Mouse (Mus musculus): ENCODE results near the gene Mtcl1. TPM values are rescaled to one million over a fixed set of nuclear protein-coding genes. Genes with fewer than 3 reads are reported as not detected.
A peak's percentile ranks its signal among the peaks of the same experiment; 100 is the strongest.

Gene Mtcl1
- polyA plus RNA-seq, 1 experiment from 2014 or later, result 1.1 TPM

DNA sequence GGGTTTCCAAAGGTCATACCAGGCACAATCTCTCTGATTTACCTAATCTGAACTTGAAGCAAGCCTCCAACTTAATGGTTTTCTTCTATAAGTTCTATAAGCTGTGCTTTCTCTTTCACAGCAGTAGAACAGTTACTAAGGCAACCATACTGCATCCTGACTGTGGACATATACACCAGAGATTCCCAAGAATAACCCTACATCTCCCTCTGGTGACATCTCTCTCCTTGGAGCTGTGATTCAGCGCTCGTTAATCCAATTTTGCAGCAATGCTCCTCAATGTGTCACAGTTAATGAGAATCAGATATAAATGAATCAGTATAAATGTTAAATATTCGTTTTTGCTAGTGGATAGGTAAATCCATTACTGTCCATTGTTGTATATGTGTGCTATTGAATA lies 131.5 kb downstream of the Mtcl1 start:
- WGBS, result 90% methylated on average over 3 of the region's 3 CpGs
- no peaks in the 10 kb centered on the region for H3K27me3 ChIP-seq (ENCODE audit: control insufficient read depth, insufficient read depth, low read length)
- ATAC-seq (ENCODE audit: insufficient number of reproducible peaks, insufficient read depth, low FRiP score, low read depth), result no peak

DNA sequence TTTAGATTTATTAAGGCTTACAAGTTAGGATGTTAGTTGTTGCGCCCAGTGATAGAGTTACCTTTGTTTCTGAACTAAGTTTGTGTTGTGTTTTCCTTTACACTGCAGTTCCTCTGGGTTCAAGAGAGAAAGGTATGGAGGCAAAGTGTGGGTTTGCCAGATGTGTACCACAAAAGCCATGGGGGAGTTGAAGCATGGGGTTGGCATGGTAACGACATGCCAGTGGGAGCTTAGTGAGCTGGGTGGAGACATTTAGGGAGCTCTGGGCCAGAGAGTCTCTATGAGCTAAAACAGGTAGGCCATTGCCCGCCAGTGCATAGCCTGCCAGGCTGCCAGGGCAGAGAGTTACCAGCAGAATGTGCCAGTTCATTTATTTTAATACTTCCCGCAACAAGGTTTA lies 132.0 kb downstream of the Mtcl1 start:
- no peak overlapping the region for H3K9ac ChIP-seq (ENCODE audit: low read length)
- H3K36me3 ChIP-seq (ENCODE audit: control insufficient read depth, insufficient read depth, low read length), result no peaks in the 10 kb centered on the region
- no peak for ATAC-seq (ENCODE audit: insufficient number of reproducible peaks, insufficient read depth, low FRiP score, low read depth)
- H3K4me2 ChIP-seq (ENCODE audit: low read length), result no peak overlapping the region
- WGBS, result 93% methylated on average over 4 of the region's 4 CpGs
- H3K4me1 ChIP-seq (ENCODE audit: control insufficient read depth in 2 of 2, insufficient read depth in 2 of 2, low read length in 2 of 2), result peaks cover 8 to 18% of the 10 kb centered on the region in 2 experiments
- H3K27me3 ChIP-seq (ENCODE audit: control insufficient read depth, insufficient read depth, low read length), result no peaks in the 10 kb centered on the region
- no peak overlapping the region for H3K27ac ChIP-seq (replicated peaks in 1 of 2; ENCODE audit: control insufficient read depth in 1 of 2, insufficient read depth in 1 of 2, low read depth in 2 of 2, low read length in 2 of 2)
- H3K9me3 ChIP-seq (ENCODE audit: control insufficient read depth, low read length), result no peaks in the 10 kb centered on the region
- no peak overlapping the region for H3K4me3 ChIP-seq (ENCODE audit: control insufficient read depth in 1 of 2, insufficient read depth in 1 of 2, low read depth in 1 of 2, low read length in 2 of 2)

More for the DNA sequence above, 131.5 kb downstream of the Mtcl1 start:
- Histone ChIP-seq H3K9ac (ENCODE audit: low read length) (no peak overlapping the region), H3K4me2 (ENCODE audit: low read length) (no peak overlapping the region), H3K4me3 (ENCODE audit: control insufficient read depth in 1 of 2, insufficient read depth in 1 of 2, low read depth in 1 of 2, low read length in 2 of 2) (no peak overlapping the region), H3K36me3 (ENCODE audit: control insufficient read depth, insufficient read depth, low read length) (no peaks in the 10 kb centered on the region), H3K4me1 (ENCODE audit: control insufficient read depth in 2 of 2, insufficient read depth in 2 of 2, low read length in 2 of 2) (peaks cover 10 to 21% of the 10 kb centered on the region in 2 experiments), H3K27ac (replicated peaks in 1 of 2; ENCODE audit: control insufficient read depth in 1 of 2, insufficient read depth in 1 of 2, low read depth in 2 of 2, low read length in 2 of 2) (no peak overlapping the region), H3K9me3 (ENCODE audit: control insufficient read depth, low read length) (no peaks in the 10 kb centered on the region)

DNA sequence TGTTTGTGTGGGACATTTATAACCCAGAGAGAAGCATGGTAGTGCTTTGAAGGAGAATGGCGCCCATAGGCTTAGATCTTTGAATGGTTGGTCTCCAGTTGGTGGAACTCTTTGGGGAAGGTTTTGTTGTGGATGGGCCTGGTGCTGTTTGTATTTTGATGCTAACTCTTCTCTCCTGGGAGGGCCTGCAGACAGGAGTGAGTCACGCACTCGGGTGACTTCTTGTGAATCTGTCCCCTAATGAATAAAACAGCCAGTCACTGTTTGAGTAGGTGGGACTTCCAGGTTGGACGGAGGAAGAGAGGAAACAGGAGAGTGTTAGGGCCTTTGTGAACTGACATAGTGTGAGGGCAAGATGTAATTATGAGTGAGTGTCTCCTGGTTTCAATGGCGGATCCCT lies 132.4 kb downstream of the Mtcl1 start:
- Histone ChIP-seq H3K4me1 (ENCODE audit: control insufficient read depth in 2 of 2, insufficient read depth in 2 of 2, low read length in 2 of 2) (peaks cover 8 to 18% of the 10 kb centered on the region in 2 experiments), H3K4me3 (ENCODE audit: control insufficient read depth in 1 of 2, insufficient read depth in 1 of 2, low read depth in 1 of 2, low read length in 2 of 2) (no peak overlapping the region), H3K9me3 (ENCODE audit: control insufficient read depth, low read length) (no peaks in the 10 kb centered on the region), H3K36me3 (ENCODE audit: control insufficient read depth, insufficient read depth, low read length) (no peaks in the 10 kb centered on the region), H3K9ac (ENCODE audit: low read length) (no peak overlapping the region), H3K4me2 (ENCODE audit: low read length) (no peak overlapping the region), H3K27ac (replicated peaks in 1 of 2; ENCODE audit: control insufficient read depth in 1 of 2, insufficient read depth in 1 of 2, low read depth in 2 of 2, low read length in 2 of 2) (no peak overlapping the region), H3K27me3 (ENCODE audit: control insufficient read depth, insufficient read depth, low read length) (no peaks in the 10 kb centered on the region)
- ATAC-seq (ENCODE audit: insufficient number of reproducible peaks, insufficient read depth, low FRiP score, low read depth), result no peak
- WGBS, result 91% methylated on average over 5 of the region's 5 CpGs

DNA sequence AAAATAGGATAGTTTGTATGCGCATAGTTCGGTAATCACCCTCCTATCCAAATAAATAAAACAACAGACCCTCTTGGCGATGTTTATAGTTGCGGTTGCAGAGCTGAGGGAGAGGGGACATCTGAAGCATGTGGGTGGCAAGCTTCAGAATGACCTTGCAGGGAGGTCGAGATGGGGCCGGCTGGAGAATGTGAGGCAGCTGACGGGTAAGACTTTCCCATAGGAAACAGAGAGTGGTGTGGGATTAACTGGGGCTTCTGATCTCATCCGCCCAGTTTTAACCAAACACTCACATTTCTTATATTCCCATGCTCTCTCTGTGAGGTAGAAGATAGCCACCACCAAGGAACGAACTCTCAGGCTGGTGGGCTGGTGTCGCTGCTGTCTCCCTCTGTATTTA lies 134.1 kb downstream of the Mtcl1 start:
- peaks cover 6 to 13% of the 10 kb centered on the region in 2 experiments for H3K4me1 ChIP-seq (ENCODE audit: control insufficient read depth in 2 of 2, insufficient read depth in 2 of 2, low read length in 2 of 2)
- ATAC-seq (ENCODE audit: insufficient number of reproducible peaks, insufficient read depth, low FRiP score, low read depth), result no peak
- peak overlapping the region; percentile 31; the same call in 1 of the 2 replicates for H3K9ac ChIP-seq (ENCODE audit: low read length)

DNA sequence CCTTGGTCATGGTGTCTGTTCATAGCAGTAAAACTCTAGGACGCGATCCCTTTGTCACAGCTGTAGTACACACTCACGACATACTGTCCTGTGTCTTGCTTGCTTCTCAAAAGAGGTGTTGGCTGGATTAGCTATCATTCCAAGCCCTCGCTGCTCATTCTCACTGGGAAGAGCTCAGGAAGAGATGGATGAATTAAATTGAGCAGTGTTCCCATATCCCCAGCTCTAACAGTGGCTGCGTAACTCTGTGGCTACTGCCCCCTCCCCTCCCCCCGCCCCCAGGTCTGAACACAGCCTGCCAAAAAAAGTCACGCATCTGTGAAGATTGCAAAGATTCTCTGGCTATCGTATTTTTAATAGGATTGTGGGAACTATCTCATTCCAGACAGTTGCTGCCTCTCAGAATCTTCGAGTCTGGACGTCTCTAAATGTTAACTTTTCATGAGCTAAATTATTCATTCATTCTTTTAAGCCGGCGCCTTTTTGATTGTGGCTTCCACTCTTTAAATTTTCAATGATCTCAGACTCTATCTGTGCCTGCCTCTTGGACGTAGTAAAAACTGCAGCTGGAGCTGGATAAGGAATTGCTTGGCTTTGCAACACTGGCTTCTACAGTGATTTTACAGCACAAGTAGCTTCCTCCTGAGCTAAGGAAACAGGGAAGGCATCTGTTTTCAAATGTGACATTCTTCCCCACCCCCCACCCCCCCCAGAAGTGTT lies 134.8 kb downstream of the Mtcl1 start:
- no peak for ATAC-seq (ENCODE audit: insufficient number of reproducible peaks, insufficient read depth, low FRiP score, low read depth)
- Histone ChIP-seq H3K27ac (replicated peaks in 1 of 2; ENCODE audit: control insufficient read depth in 1 of 2, insufficient read depth in 1 of 2, low read depth in 2 of 2, low read length in 2 of 2) (no peak overlapping the region), H3K27me3 (ENCODE audit: control insufficient read depth, insufficient read depth, low read length) (no peaks in the 10 kb centered on the region), H3K9ac (ENCODE audit: low read length) (no peak overlapping the region), H3K4me2 (ENCODE audit: low read length) (0 out of 2 replicates have a peak overlapping the region, but pooled peaks have one; percentile 2), H3K36me3 (ENCODE audit: control insufficient read depth, insufficient read depth, low read length) (no peaks in the 10 kb centered on the region), H3K4me1 (ENCODE audit: control insufficient read depth in 2 of 2, insufficient read depth in 2 of 2, low read length in 2 of 2) (peaks cover 6 to 13% of the 10 kb centered on the region in 2 experiments), H3K4me3 (ENCODE audit: control insufficient read depth in 1 of 2, insufficient read depth in 1 of 2, low read depth in 1 of 2, low read length in 2 of 2) (no peak overlapping the region), H3K9me3 (ENCODE audit: control insufficient read depth, low read length) (no peaks in the 10 kb centered on the region)
- 59% methylated on average over 13 of the region's 13 CpGs for WGBS

More for the DNA sequence above, 134.1 kb downstream of the Mtcl1 start:
- peak overlapping the region in 1 of 2 experiments; percentile 27; a peak in 1 of 4 replicates for H3K27ac ChIP-seq (replicated peaks in 1 of 2; ENCODE audit: control insufficient read depth in 1 of 2, insufficient read depth in 1 of 2, low read depth in 2 of 2, low read length in 2 of 2)
- WGBS, result 5% methylated on average over 10 of the region's 10 CpGs
- H3K4me2 ChIP-seq (ENCODE audit: low read length), result peak overlapping the region; percentile 26
- no peaks in the 10 kb centered on the region for H3K36me3 ChIP-seq (ENCODE audit: control insufficient read depth, insufficient read depth, low read length)
- H3K27me3 ChIP-seq (ENCODE audit: control insufficient read depth, insufficient read depth, low read length), result no peaks in the 10 kb centered on the region
- no peaks in the 10 kb centered on the region for H3K9me3 ChIP-seq (ENCODE audit: control insufficient read depth, low read length)
- no peak overlapping the region for H3K4me3 ChIP-seq (ENCODE audit: control insufficient read depth in 1 of 2, insufficient read depth in 1 of 2, low read depth in 1 of 2, low read length in 2 of 2)

- no peaks in the 10 kb centered on the region for H3K9me3 ChIP-seq (ENCODE audit: control insufficient read depth, low read length)
- no peak overlapping the region for H3K9ac ChIP-seq (ENCODE audit: low read length)
- no peak overlapping the region for H3K4me3 ChIP-seq (ENCODE audit: control insufficient read depth in 1 of 2, insufficient read depth in 1 of 2, low read depth in 1 of 2, low read length in 2 of 2)
- H3K4me2 ChIP-seq (ENCODE audit: low read length), result no peak overlapping the region
- no peak for ATAC-seq (ENCODE audit: insufficient number of reproducible peaks, insufficient read depth, low FRiP score, low read depth)
- H3K27me3 ChIP-seq (ENCODE audit: control insufficient read depth, insufficient read depth, low read length), result no peaks in the 10 kb centered on the region
- H3K4me1 ChIP-seq (ENCODE audit: control insufficient read depth in 2 of 2, insufficient read depth in 2 of 2, low read length in 2 of 2), result no peaks in the 10 kb centered on the region
- no peaks in the 10 kb centered on the region for H3K36me3 ChIP-seq (ENCODE audit: control insufficient read depth, insufficient read depth, low read length)
- 83% methylated on average over 7 of the region's 7 CpGs for WGBS
- no peak overlapping the region for H3K27ac ChIP-seq (replicated peaks in 1 of 2; ENCODE audit: control insufficient read depth in 1 of 2, insufficient read depth in 1 of 2, low read depth in 2 of 2, low read length in 2 of 2)
Measured at GRCm38 (mm10) chr17:66301906-66302305, 147.6 kb downstream of the Mtcl1 start.

DNA sequence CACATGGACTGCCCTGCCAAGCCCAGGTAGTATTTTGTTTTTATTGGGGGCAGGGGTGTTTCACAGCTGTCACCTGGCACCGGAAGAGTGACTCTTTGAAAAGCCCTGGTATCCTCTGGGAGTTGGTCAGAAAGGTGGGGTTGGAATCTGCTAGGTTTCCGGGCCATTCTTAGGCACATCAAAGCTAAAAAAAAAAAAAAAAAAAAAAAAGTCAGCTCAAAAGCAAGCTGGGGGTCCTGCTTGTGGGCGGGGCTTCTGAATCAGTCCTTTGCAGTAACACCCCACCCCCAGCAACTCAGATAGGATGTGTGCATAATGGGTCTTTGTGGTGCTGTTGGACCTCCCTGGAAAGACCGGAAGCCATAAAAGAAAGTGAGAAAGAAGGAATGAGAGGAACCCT lies 148.3 kb downstream of the Mtcl1 start:
- no peaks in the 10 kb centered on the region for H3K4me1 ChIP-seq (ENCODE audit: control insufficient read depth in 2 of 2, insufficient read depth in 2 of 2, low read length in 2 of 2)
- ATAC-seq (ENCODE audit: insufficient number of reproducible peaks, insufficient read depth, low FRiP score, low read depth), result no peak
- no peak overlapping the region for H3K27ac ChIP-seq (replicated peaks in 1 of 2; ENCODE audit: control insufficient read depth in 1 of 2, insufficient read depth in 1 of 2, low read depth in 2 of 2, low read length in 2 of 2)
- no peaks in the 10 kb centered on the region for H3K36me3 ChIP-seq (ENCODE audit: control insufficient read depth, insufficient read depth, low read length)
- 56% methylated on average over 4 of the region's 4 CpGs for WGBS
- H3K9me3 ChIP-seq (ENCODE audit: control insufficient read depth, low read length), result no peaks in the 10 kb centered on the region
- H3K27me3 ChIP-seq (ENCODE audit: control insufficient read depth, insufficient read depth, low read length), result no peaks in the 10 kb centered on the region
- no peak overlapping the region for H3K9ac ChIP-seq (ENCODE audit: low read length)
- H3K4me3 ChIP-seq (ENCODE audit: control insufficient read depth in 1 of 2, insufficient read depth in 1 of 2, low read depth in 1 of 2, low read length in 2 of 2), result no peak overlapping the region
- H3K4me2 ChIP-seq (ENCODE audit: low read length), result no peak overlapping the region

- H3K4me3 ChIP-seq (ENCODE audit: control insufficient read depth in 1 of 2, insufficient read depth in 1 of 2, low read depth in 1 of 2, low read length in 2 of 2), result no peak overlapping the region
- H3K36me3 ChIP-seq (ENCODE audit: control insufficient read depth, insufficient read depth, low read length), result no peaks in the 10 kb centered on the region
- H3K27me3 ChIP-seq (ENCODE audit: control insufficient read depth, insufficient read depth, low read length), result no peaks in the 10 kb centered on the region
- no peak overlapping the region for H3K27ac ChIP-seq (replicated peaks in 1 of 2; ENCODE audit: control insufficient read depth in 1 of 2, insufficient read depth in 1 of 2, low read depth in 2 of 2, low read length in 2 of 2)
- no peaks in the 10 kb centered on the region for H3K4me1 ChIP-seq (ENCODE audit: control insufficient read depth in 2 of 2, insufficient read depth in 2 of 2, low read length in 2 of 2)
- H3K9me3 ChIP-seq (ENCODE audit: control insufficient read depth, low read length), result no peaks in the 10 kb centered on the region
- ATAC-seq (ENCODE audit: insufficient number of reproducible peaks, insufficient read depth, low FRiP score, low read depth), result no peak
- 85% methylated on average over 3 of the region's 3 CpGs for WGBS
- H3K4me2 ChIP-seq (ENCODE audit: low read length), result no peak overlapping the region
- no peak overlapping the region for H3K9ac ChIP-seq (ENCODE audit: low read length)
Measured at GRCm38 (mm10) chr17:66297721-66298120, 151.8 kb downstream of the Mtcl1 start.

Data from heart, embryonic 14.5 days (tissue).